Mouse (Mus musculus) megakaryocyte, embryonic 14.5 days (primary cell): ENCODE measurements around the gene Prcd.
"Not testable (repeated sequence)": the region's sequence is repeated elsewhere in the genome, so short reads cannot be mapped to it uniquely, and the experiment has no call there.

ENCODE experiments used
- FLI1 ChIP-seq: IDR thresholded peaks from 2 replicates; pipeline ENCODE4 v1.6.1; 2012; ENCODE audit warnings: low read length, inconsistent platforms, mixed read lengths
- GATA1 ChIP-seq: IDR thresholded peaks from 3 replicates; pipeline ENCODE4 v1.6.1; 2012; ENCODE audit warnings: mixed read lengths, low read length, inconsistent platforms, borderline replicate concordance

- TF ChIP-seq GATA1, FLI1: not testable (repeated sequence)
Observed at GRCm38 (mm10) chr11:116675429-116675828, 22.1 kb downstream of the Prcd start.
